ENCODE assay signal across 19 mouse cellular contexts in the genomic region with DNA sequence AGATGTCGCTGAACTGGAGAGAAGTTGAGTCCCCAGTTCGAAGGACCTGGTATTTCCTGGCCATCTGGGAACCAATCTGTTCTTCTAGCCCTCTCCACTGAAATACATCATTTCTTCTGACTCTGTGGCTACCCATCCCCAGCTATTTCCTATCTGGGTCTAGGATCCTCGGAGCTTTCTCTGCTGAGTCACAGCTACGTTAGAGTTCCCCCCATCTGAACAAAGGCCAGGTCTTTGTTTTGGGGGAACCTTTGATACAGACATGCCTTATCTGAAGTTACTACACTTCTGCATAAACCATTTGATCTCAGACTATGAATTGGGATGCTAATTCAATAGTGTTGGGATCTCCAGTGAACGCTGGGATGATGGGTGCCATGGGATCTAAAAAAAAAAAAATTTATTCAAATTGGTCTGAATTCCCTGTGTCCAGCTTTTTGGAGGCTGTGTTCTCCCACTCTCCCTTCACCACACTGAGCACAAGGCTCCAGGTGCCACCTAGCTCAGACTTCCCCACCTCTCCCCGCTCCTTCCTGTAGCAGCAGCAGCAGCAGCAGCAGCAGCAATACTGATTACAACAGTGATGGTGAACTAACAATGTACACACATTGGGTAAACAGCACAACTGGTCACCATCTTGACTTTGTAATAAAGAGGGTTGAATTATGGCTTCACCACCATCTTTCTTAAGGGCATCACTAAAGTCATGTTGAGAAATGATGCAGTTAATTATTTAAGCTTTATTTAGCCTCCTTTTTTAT.
"Had no signal": no experiment of that assay in that cellular context is flagged by ENCODE, and none has a peak within 500 bp of the region (broad histone marks: within the 10 kb centered on the region; RNA-seq: fewer than 3 reads in every experiment).

No protein-coding gene starts in this region.

- H3K9me3 ChIP-seq: midbrain, embryonic 10.5 days; midbrain, embryonic 12.5 days; neural tube, embryonic 13.5 days; neural tube, embryonic 15.5 days had no signal

- H3K4me3 ChIP-seq: midbrain, embryonic 10.5 days; midbrain, embryonic 12.5 days; myocyte; neural tube, embryonic 13.5 days; neural tube, embryonic 15.5 days had no signal

- H3K27ac ChIP-seq: midbrain, embryonic 10.5 days; midbrain, embryonic 12.5 days; neural tube, embryonic 13.5 days; neural tube, embryonic 15.5 days had no signal

- H3K27me3 ChIP-seq: midbrain, embryonic 12.5 days; neural tube, embryonic 13.5 days; neural tube, embryonic 15.5 days had no signal

- ATAC-seq: midbrain, embryonic 16.5 days had no signal

- H3K4me1 ChIP-seq: midbrain, embryonic 10.5 days; midbrain, embryonic 12.5 days; neural tube, embryonic 13.5 days; neural tube, embryonic 15.5 days had no signal

- H3K9ac ChIP-seq: lung, embryonic 14.5 days; midbrain, embryonic 12.5 days; neural tube, embryonic 13.5 days; neural tube, embryonic 15.5 days had no signal

- DNase-seq: lung, adult 18-20 months; lung, embryonic 14.5 days; lung, postnatal 10 days; lung, postnatal 4 days; midbrain, embryonic 14.5 days; retina, postnatal 1 day; right cerebral cortex, adult 18-20 months; right cerebral cortex, postnatal 25 days; right cerebral cortex, postnatal 4 days; spleen, adult 18-20 months; thymus, adult 18-20 months; thymus, postnatal 14 days; thymus, postnatal 36 days had no signal
